Mouse (Mus musculus) MEL (cell line): ENCODE results near the gene Fam219a.

Experiments used
- CTCF ChIP-seq, 3 experiments: IDR thresholded peaks in 2 of 3; conservative IDR thresholded peaks in 1 of 3; 2 replicates each; pipeline ENCODE4 v1.5.1; 2011 to 2012; ENCODE audit warnings: low read length in 3 of 3, low read depth in 2 of 3, mild to moderate bottlenecking in 2 of 3, improper control_type of control experiment in 1 of 3, inconsistent platforms in 1 of 3, mixed read lengths in 1 of 3, moderate library complexity in 1 of 3; ENCODE audit not compliant: control insufficient read depth in 1 of 3, insufficient read depth in 1 of 3, poor library complexity in 1 of 3, severe bottlenecking in 1 of 3
- EP300 ChIP-seq, 2 experiments: IDR thresholded peaks; 2 replicates each; pipeline ENCODE4 v1.6.1; 2011; ENCODE audit warnings: improper control_type of control experiment in 2 of 2, low read length in 2 of 2, low read depth in 1 of 2, mild to moderate bottlenecking in 1 of 2
- ETS1 ChIP-seq: IDR thresholded peaks from 2 replicates; pipeline ENCODE4 v1.6.1; 2012; ENCODE audit warnings: low read depth, mild to moderate bottlenecking, inconsistent platforms, low read length, improper control_type of control experiment, moderate library complexity
- POLR2A ChIP-seq, 2 experiments: IDR thresholded peaks; 2 replicates each; pipeline ENCODE4 v1.6.1; 2011 to 2012; ENCODE audit warnings: low read length in 2 of 2, mild to moderate bottlenecking in 2 of 2, control low read depth in 1 of 2, improper control_type of control experiment in 1 of 2, low read depth in 1 of 2, moderate library complexity in 1 of 2; ENCODE audit not compliant: control insufficient read depth in 1 of 2, insufficient read depth in 1 of 2, poor library complexity in 1 of 2

DNA sequence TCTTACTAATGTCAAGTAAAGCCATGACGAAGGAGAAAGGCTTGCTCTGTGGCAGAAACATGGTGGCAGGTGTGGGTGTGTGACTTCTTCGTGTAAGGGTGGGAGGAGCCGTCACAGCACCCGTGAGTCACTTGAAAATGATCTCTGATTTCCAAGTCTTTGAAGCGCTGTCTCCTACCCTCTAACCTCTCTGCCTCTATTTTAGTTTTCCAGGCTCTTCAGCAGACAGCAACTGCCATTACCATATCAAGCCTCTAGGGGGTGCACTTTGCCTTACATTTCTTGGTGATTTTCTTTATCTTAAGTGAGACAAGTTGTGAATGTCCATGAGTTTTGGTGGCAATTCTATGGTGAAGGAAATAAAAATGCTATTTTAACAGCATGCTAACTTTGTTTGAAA lies 46.5 kb downstream of the Fam219a start:
- TF ChIP-seq CTCF (IDR thresholded peaks at IDR 0.05 in 2 of 3, conservative IDR thresholded peaks at IDR 0.05 in 1 of 3; ENCODE audit: control insufficient read depth in 1 of 3, insufficient read depth in 1 of 3, low read depth in 2 of 3, low read length in 3 of 3, poor library complexity in 1 of 3, severe bottlenecking in 1 of 3): peak; percentile 32 to 89 (median 87)
- TF ChIP-seq POLR2A (IDR thresholded peaks at IDR 0.05; ENCODE audit: control insufficient read depth in 1 of 2, insufficient read depth in 1 of 2, low read depth in 1 of 2, low read length in 2 of 2, poor library complexity in 1 of 2): no peak
- no peak for TF ChIP-seq ETS1
- TF ChIP-seq EP300 (IDR thresholded peaks at IDR 0.05; ENCODE audit: low read depth in 1 of 2, low read length in 2 of 2): no peak
